ENCODE assay signal across 17 mouse cellular contexts in genomic region chr15:42370044-42370443, GRCm38 (mm10).
"Had no signal": no experiment of that assay in that cellular context is flagged by ENCODE, and none has a peak within 500 bp of the region (broad histone marks: within the 10 kb centered on the region; RNA-seq: fewer than 3 reads in every experiment).

No protein-coding gene starts in this region.

- H3K4me3 ChIP-seq: left cerebral cortex, adult 2 months; limb, embryonic 12.5 days; liver, embryonic 13.5 days; midbrain, embryonic 12.5 days; midbrain, embryonic 15.5 days; neural tube, embryonic 13.5 days had no signal

- DNase-seq: kidney, adult 18-20 months; kidney, adult 9 months; kidney, postnatal 10 days; kidney, postnatal 36 days; layer of hippocampus, postnatal 36 days; liver, embryonic 13.5 days; lung, adult 2 months; lung, postnatal 14 days; lung, postnatal 4 days; retina, postnatal 1 day; thymus, adult 18-20 months; thymus, postnatal 36 days had no signal

- ATAC-seq: midbrain, embryonic 15.5 days had no signal

- H3K27me3 ChIP-seq: limb, embryonic 12.5 days; liver, embryonic 13.5 days; midbrain, embryonic 12.5 days; midbrain, embryonic 15.5 days; neural tube, embryonic 13.5 days had no signal

- H3K36me3 ChIP-seq: limb, embryonic 12.5 days; liver, embryonic 13.5 days; midbrain, embryonic 12.5 days; midbrain, embryonic 15.5 days; neural tube, embryonic 13.5 days had no signal

- H3K4me2 ChIP-seq: limb, embryonic 12.5 days; liver, embryonic 13.5 days; midbrain, embryonic 12.5 days; midbrain, embryonic 15.5 days; neural tube, embryonic 13.5 days had no signal
